Mouse (Mus musculus): Measurements from ENCODE around the gene Ppp1r27.
A peak's percentile ranks its signal among the peaks of the same experiment; 100 is the strongest.

The Ppp1r27 gene

GRCm38 (mm10) chr11:120545964-120546363, 5.0 kb downstream of the Ppp1r27 start:
- DNase-seq (ENCODE audit: low spot score) = no peak

- DNase-seq (ENCODE audit: low spot score) = no peak
Observed at GRCm38 (mm10) chr11:120542376-120542775, 8.6 kb downstream of the Ppp1r27 start.

- peak; percentile 45 for DNase-seq (ENCODE audit: low spot score)
Observed at GRCm38 (mm10) chr11:120541907-120542306, 9.0 kb downstream of the Ppp1r27 start.

GRCm38 (mm10) chr11:120539285-120540014, 11.5 kb downstream of the Ppp1r27 start:
- DNase-seq (ENCODE audit: low spot score) = peak; percentile 66

- DNase-seq (ENCODE audit: low spot score) = no peak
Observed at GRCm38 (mm10) chr11:120538955-120539284, 12.0 kb downstream of the Ppp1r27 start.

GRCm38 (mm10) chr11:120538485-120538884, 12.4 kb downstream of the Ppp1r27 start:
- no peak for DNase-seq (ENCODE audit: low spot score)

GRCm38 (mm10) chr11:120535804-120536203, 15.1 kb downstream of the Ppp1r27 start:
- no peak for DNase-seq (ENCODE audit: low spot score)

- DNase-seq (ENCODE audit: low spot score) = no peak
Observed at GRCm38 (mm10) chr11:120535145-120535544, 15.8 kb downstream of the Ppp1r27 start.

GRCm38 (mm10) chr11:120534093-120534492, 16.8 kb downstream of the Ppp1r27 start:
- DNase-seq (ENCODE audit: low spot score) = no peak

- no peak for DNase-seq (ENCODE audit: low spot score)
Observed at GRCm38 (mm10) chr11:120531646-120532045, 19.3 kb downstream of the Ppp1r27 start.

- peak; percentile 50 for DNase-seq (ENCODE audit: low spot score)
Observed at GRCm38 (mm10) chr11:120530085-120530964, 20.6 kb downstream of the Ppp1r27 start, which contains the start of gene Gcgr. Gene Gcgr (plus strand): TSS chr11:120530699.

- DNase-seq (ENCODE audit: low spot score) = no peak
Observed at GRCm38 (mm10) chr11:120528903-120529302, 22.0 kb downstream of the Ppp1r27 start.

GRCm38 (mm10) chr11:120527690-120528354, 23.1 kb downstream of the Ppp1r27 start:
- no peak for DNase-seq (ENCODE audit: low spot score)

GRCm38 (mm10) chr11:120525959-120526358, 25.0 kb downstream of the Ppp1r27 start:
- DNase-seq (ENCODE audit: low spot score) = no peak

GRCm38 (mm10) chr11:120522581-120522980, 28.4 kb downstream of the Ppp1r27 start:
- no peak for DNase-seq (ENCODE audit: low spot score)

GRCm38 (mm10) chr11:120520967-120521540, 29.9 kb downstream of the Ppp1r27 start:
- DNase-seq (ENCODE audit: low spot score) = no peak

- DNase-seq (ENCODE audit: low spot score) = no peak
Observed at GRCm38 (mm10) chr11:120520498-120520897, 30.4 kb downstream of the Ppp1r27 start.

- peak; percentile 38 for DNase-seq (ENCODE audit: low spot score)
Observed at GRCm38 (mm10) chr11:120519738-120520137, 31.2 kb downstream of the Ppp1r27 start.

- no peak for DNase-seq (ENCODE audit: low spot score)
Observed at GRCm38 (mm10) chr11:120518558-120518957, 32.4 kb downstream of the Ppp1r27 start.

- no peak for DNase-seq (ENCODE audit: low spot score)
Observed at GRCm38 (mm10) chr11:120518027-120518426, 32.9 kb downstream of the Ppp1r27 start.

GRCm38 (mm10) chr11:120517147-120517546, 33.8 kb downstream of the Ppp1r27 start:
- DNase-seq (ENCODE audit: low spot score) = no peak

GRCm38 (mm10) chr11:120515611-120516010, 35.3 kb downstream of the Ppp1r27 start:
- DNase-seq (ENCODE audit: low spot score) = peak; percentile 92

Measured in retina, embryonic 14.5 days (tissue).